Mouse (Mus musculus) cerebellum, adult 2 months (tissue): ENCODE results near the gene Map3k14. TPM values are rescaled to one million over a fixed set of nuclear protein-coding genes. Genes with fewer than 3 reads are reported as not detected.

Experiments used
- DNase-seq, 2 experiments: peaks; one replicate each; pipeline ENCODE4 v3.0.0; 2021
- H3K27ac ChIP-seq: fragments of 200-500 bp; 2 replicates; pipeline ENCODE4 v1.5.1; 2012; ENCODE audit warnings: low read length, control low read depth, inconsistent platforms; ENCODE audit not compliant: insufficient read depth
- H3K27me3 ChIP-seq: fragments of 200-500 bp; 2 replicates; pipeline ENCODE4 v1.6.1; 2012; ENCODE audit warnings: inconsistent platforms, mild to moderate bottlenecking, low read length, moderate library complexity; ENCODE audit not compliant: control insufficient read depth, insufficient read depth
- H3K4me1 ChIP-seq: fragments of 200-500 bp; 2 replicates; pipeline ENCODE4 v1.6.1; 2011; ENCODE audit warnings: low read length; ENCODE audit not compliant: control insufficient read depth, insufficient read depth
- H3K4me3 ChIP-seq: fragments of 200-500 bp; replicated peaks from 2 replicates; pipeline ENCODE3; 2011; ENCODE audit warnings: mild to moderate bottlenecking, low read depth, low read length, control low read depth; ENCODE audit not compliant: insufficient read depth
- CTCF ChIP-seq: fragments of 200-500 bp; IDR thresholded peaks from 2 replicates; pipeline ENCODE4 v1.5.1; 2011; ENCODE audit warnings: low read depth, mild to moderate bottlenecking, control low read depth, low read length, moderate library complexity, borderline replicate concordance; ENCODE audit not compliant: insufficient read depth
- POLR2A ChIP-seq: fragments of 200-500 bp; IDR thresholded peaks from 2 replicates; pipeline ENCODE4 v1.6.1; 2011; ENCODE audit warnings: low read length, control low read depth, borderline replicate concordance; ENCODE audit not compliant: insufficient read depth
- WGBS: fragments of 180-500 bp; shearing (Covaris S2); methylation state at CpG from one replicate; pipeline ENCODE4 v1.1.7; 2018; 5-methylcytosine and 5-hydroxymethylcytosine counted together
- polyA plus RNA-seq: library from polyadenylated mRNA; depleted of rRNA; stranded (reverse); fragments of >200 nt; gene quantifications from 2 replicates; pipeline ENCODE4 v1.2.3, GENCODE M21; 2012

Gene Map3k14
- polyA plus RNA-seq, 1 experiment, result 6.0 TPM

DNA sequence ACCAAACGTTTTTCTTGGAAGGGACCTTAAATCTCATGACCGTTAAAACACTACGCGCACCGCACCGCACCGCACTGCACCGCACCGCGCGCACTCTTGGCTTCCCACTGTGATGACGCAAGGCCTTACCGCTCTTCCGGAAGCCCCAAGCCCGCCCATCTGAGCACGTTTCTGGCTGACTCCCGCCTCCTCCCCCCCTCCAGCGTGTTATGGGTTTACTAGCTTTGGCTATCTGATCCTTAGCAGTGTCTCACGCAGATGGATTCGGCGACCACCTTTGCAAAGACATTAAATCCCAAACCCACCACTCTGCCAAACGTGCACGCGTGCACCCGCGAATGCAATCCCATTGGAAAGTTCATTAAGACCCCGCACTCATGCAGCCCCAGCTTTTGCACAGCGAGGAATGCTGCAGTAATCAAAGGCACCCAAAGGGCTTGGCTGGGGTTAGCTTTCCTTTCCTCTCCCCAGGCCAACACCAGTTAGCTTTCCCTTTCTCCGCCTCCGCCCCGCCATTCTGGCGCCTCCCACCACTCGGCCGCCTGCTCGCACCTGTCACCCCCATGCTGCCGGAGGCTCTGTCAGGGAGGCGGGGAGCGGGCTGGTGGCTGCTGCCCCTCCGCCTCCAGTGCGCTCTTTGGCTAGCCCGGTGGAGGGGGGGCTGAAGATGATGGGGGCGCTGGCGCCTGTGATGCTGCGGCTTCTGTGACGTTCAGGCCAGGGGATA is 49.3 kb downstream of the Map3k14 start, which contains the start of gene Spata32:
TSS of gene Spata32 (minus strand) at position 643 of the 727 bp plus-strand sequence.
- Histone ChIP-seq H3K27me3 (no peaks in the 10 kb centered on the region), H3K4me1 (peaks cover 15% of the 10 kb centered on the region), H3K4me3 (peak within 1 kb of the TSS; percentile 82), H3K27ac (peak within 1 kb of the TSS; percentile 94)
- DNase-seq, result peak; percentile 87 to 88
- 1% methylated on average over 45 of the region's 45 CpGs for WGBS
- peak; percentile 69 for TF ChIP-seq POLR2A
- TF ChIP-seq CTCF, result no peak

DNA sequence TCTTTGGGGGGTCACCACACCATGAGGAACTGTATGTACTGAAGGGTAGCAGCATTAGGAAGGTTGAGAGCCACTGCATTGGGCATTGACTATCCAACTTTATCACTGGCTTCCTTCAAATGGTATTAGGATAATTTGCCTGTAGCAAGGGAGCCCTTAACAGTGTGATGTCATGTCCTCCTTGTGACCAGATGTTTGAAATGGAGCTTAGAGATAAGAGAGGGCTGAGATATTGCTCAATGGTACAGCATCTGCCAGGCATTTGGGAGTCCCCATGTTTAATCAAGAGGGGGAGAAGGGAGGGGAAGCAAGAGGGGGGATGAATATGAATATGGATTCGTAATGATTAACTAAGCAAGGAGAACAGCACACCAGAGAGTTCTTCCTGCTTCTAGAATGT is 51.9 kb downstream of the Map3k14 start:
- WGBS, result 93% methylated on average over 1 of the region's 1 CpGs

DNA sequence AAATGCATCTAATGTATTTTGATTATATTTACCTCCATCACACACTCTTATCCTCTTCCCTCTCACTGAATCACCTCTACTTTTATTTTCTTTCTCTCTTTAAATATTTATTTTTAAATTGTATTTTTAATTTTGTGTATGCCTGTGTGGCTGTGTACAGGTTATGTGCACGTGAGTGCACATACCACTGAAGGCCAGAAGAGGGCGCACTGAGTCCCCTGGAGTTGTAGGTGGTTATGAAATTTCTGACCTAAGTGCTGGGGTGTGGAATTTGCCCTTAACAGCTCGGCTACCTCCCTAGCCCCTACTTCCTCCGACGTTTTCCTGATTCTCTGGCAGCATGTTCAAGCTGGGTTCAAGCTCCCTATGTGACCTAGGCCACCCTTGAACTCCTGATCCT is 53.6 kb downstream of the Map3k14 start:
- WGBS, result 88% methylated on average over 5 of the region's 5 CpGs
- Histone ChIP-seq H3K27me3 (no peaks in the 10 kb centered on the region), H3K4me1 (no peaks in the 10 kb centered on the region), H3K4me3 (no peak overlapping the region), H3K27ac (no peak overlapping the region)
- DNase-seq, result no peak
- no peak for TF ChIP-seq CTCF
- TF ChIP-seq POLR2A, result no peak

More for the DNA sequence above, 51.9 kb downstream of the Map3k14 start:
- no peak overlapping the region for H3K4me3 ChIP-seq
- TF ChIP-seq POLR2A, result no peak
- TF ChIP-seq CTCF, result no peak
- DNase-seq, result no peak
- no peaks in the 10 kb centered on the region for H3K27me3 ChIP-seq
- no peak overlapping the region for H3K27ac ChIP-seq
- peaks cover 10% of the 10 kb centered on the region for H3K4me1 ChIP-seq

DNA sequence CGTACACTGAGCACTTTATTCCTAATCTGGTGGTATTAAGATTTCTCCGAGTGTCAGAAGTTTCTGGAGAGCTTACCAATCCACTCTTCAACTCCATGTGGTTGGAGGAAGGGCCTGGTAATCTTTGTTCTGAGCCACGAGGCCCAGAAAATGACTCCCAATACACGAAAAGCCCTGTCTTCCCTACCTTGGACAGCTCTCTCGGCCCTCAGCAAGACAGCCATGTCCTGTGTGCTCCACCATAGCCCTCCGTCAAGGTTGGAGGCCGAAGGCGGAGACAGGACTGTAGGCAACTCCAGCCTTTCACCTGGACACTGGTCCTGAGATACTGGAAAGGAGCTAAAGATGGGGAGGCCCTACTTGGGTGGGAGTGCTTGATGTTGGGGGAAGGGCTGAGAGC is 57.0 kb downstream of the Map3k14 start:
- Histone ChIP-seq H3K4me1 (no peaks in the 10 kb centered on the region), H3K27me3 (no peaks in the 10 kb centered on the region), H3K27ac (no peak overlapping the region), H3K4me3 (no peak overlapping the region)
- DNase-seq, result no peak
- TF ChIP-seq POLR2A (no peak), CTCF (no peak)
- 76% methylated on average over 8 of the region's 8 CpGs for WGBS

DNA sequence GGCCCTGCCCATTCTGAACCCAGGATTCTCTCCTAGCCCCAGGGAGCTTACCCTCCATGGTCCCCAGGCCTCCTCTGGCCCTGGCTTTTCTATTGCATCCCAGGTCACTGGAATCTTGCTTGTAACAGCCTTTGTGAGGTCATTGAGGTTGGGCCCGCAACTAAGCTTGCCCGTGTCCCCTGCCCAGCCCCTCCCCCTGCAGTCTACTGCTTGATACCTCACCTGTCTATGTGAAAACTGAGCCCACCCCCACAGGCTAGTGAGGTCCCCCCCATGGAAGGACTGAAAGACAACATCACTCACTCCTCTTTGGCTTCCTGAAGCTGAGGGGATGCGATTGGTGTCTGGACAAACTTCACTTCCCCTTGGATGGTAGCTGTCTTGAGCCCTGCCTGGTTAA is 58.8 kb downstream of the Map3k14 start, which contains the start of gene 1700023F06Rik:
TSS of gene 1700023F06Rik (minus strand) at position 101 of the 400 bp plus-strand sequence.
- no peaks in the 10 kb centered on the region for H3K27me3 ChIP-seq
- no peaks in the 10 kb centered on the region for H3K4me1 ChIP-seq
- 97% methylated on average over 3 of the region's 3 CpGs for WGBS
- no peak for DNase-seq
- no peak within 1 kb of the TSS for H3K4me3 ChIP-seq
- TF ChIP-seq POLR2A, result no peak
- no peak for TF ChIP-seq CTCF
- H3K27ac ChIP-seq, result no peak within 1 kb of the TSS

DNA sequence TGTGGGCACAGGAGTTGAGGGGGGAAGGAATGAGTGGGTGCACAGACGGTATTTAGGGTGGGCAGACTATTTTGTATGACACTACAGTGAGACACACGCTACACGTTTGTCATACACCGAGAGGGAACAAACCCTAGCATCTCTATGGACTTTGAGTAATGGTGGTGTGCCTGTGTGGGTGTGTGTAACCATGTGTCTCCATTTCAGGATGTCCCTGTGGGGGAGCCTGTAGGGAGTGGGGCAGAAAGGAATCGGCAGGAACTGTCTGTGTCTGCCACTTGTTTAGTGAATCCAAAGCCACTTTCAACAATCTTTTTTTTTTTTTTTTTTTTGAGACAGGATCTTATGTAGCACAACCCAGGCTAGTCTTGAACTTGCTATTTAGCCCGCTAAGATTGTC is 61.1 kb downstream of the Map3k14 start:
- 94% methylated on average over 6 of the region's 6 CpGs for WGBS
- DNase-seq, result no peak
- no peak for TF ChIP-seq POLR2A
- Histone ChIP-seq H3K27me3 (no peaks in the 10 kb centered on the region), H3K4me3 (no peak overlapping the region), H3K4me1 (peaks cover 5% of the 10 kb centered on the region), H3K27ac (no peak overlapping the region)

DNA sequence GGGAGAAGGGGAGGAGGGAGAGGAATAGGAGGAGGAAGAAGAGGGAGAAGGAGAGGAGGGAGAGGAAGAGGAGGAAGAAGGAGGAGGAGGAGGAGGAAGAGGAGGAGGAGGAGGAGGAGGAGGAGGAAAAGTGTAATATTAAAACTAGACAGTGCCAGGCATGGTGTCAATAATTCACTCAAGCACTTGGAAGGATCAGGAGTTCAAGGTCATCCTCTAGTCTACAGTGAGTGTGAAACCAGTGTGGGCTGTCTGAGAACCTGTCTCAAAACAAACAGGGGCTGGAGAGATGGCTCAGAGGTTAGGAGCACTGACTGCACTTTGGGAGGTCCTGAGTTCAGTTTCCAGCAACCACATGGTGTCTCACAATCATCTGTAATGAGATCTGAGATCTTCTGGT is 64.9 kb downstream of the Map3k14 start:
- H3K4me1 ChIP-seq, result peaks cover 25% of the 10 kb centered on the region
- no peak overlapping the region for H3K27ac ChIP-seq
- no peaks in the 10 kb centered on the region for H3K27me3 ChIP-seq
- H3K4me3 ChIP-seq, result no peak overlapping the region
- TF ChIP-seq POLR2A, result no peak
- no peak for TF ChIP-seq CTCF
- DNase-seq, result no peak

DNA sequence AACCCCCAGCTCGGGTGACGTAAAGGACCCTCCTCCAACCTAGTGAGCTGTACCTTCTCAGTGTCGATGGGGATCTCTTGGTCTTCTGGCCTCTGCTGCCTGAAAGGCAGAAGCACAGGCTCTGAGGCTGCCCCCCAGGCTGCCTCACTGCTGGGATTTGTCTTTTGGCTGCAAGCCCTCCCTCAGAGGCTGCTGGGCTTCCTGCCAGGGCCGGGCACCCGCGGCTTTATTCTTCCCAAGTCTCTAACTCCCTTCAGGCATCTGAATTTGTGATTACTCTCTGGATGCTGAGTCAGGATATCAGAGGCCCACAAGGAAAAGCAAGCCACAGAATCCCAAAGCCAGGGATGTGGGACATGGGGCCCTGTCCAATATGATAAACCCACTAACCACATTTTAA is 65.6 kb downstream of the Map3k14 start:
- peak overlapping the region; percentile 59 for H3K27ac ChIP-seq

More for the DNA sequence above, 65.6 kb downstream of the Map3k14 start:
- H3K27me3 ChIP-seq, result no peaks in the 10 kb centered on the region
- peaks cover 32% of the 10 kb centered on the region for H3K4me1 ChIP-seq
- TF ChIP-seq POLR2A (no peak), CTCF (no peak)
- H3K4me3 ChIP-seq, result no peak overlapping the region
- WGBS, result 5% methylated on average over 6 of the region's 6 CpGs
- DNase-seq, result peak; percentile 82 to 83
